Mouse (Mus musculus): Measurements from ENCODE around the gene Adgrg5. TPM values are rescaled to one million over a fixed set of nuclear protein-coding genes. Genes with fewer than 3 reads are reported as not detected.

Adgrg5 gene
- polyA plus RNA-seq, 1 experiment from 2014 or later: not detected

- Histone ChIP-seq H3K27me3 (ENCODE audit: control insufficient read depth, insufficient read depth, low read depth, low read length) (no peaks in the 10 kb centered on the region), H3K4me1 (ENCODE audit: control insufficient read depth, insufficient read depth, low read length) (peaks cover 49% of the 10 kb centered on the region), H3K36me3 (ENCODE audit: control insufficient read depth, insufficient read depth, low read length) (no peaks in the 10 kb centered on the region), H3K9me3 (replicated peaks; ENCODE audit: control insufficient read depth, low read length, poor library complexity, severe bottlenecking) (no peaks in the 10 kb centered on the region), H3K4me3 (ENCODE audit: low read depth, low read length) (no peak overlapping the region), H3K27ac (ENCODE audit: low read length) (peak overlapping the region; percentile 64), H3K9ac (ENCODE audit: low read depth, low read length) (no peak overlapping the region), H3K4me2 (ENCODE audit: low read length) (no peak overlapping the region)
- WGBS: 40% methylated on average over 7 of the region's 7 CpGs
- no peak for ATAC-seq
Measured at GRCm38 (mm10) chr8:94981848-94982247, 58.4 kb downstream of the Adgrg5 start.

- H3K4me2 ChIP-seq (ENCODE audit: low read length): no peak overlapping the region
- ATAC-seq: no peak
- no peaks in the 10 kb centered on the region for H3K36me3 ChIP-seq (ENCODE audit: control insufficient read depth, insufficient read depth, low read length)
- H3K9ac ChIP-seq (ENCODE audit: low read depth, low read length): no peak overlapping the region
- 25% methylated on average over 5 of the region's 5 CpGs for WGBS
- H3K27me3 ChIP-seq (ENCODE audit: control insufficient read depth, insufficient read depth, low read depth, low read length): no peaks in the 10 kb centered on the region
- no peaks in the 10 kb centered on the region for H3K9me3 ChIP-seq (replicated peaks; ENCODE audit: control insufficient read depth, low read length, poor library complexity, severe bottlenecking)
- no peak overlapping the region for H3K4me3 ChIP-seq (ENCODE audit: low read depth, low read length)
- H3K4me1 ChIP-seq (ENCODE audit: control insufficient read depth, insufficient read depth, low read length): peaks cover 36% of the 10 kb centered on the region
- no peak overlapping the region for H3K27ac ChIP-seq (ENCODE audit: low read length)
Measured at GRCm38 (mm10) chr8:94983146-94983545, 59.7 kb downstream of the Adgrg5 start.

GRCm38 (mm10) chr8:94983881-94984516 lies 60.5 kb downstream of the Adgrg5 start:
- 6% methylated on average over 10 of the region's 10 CpGs for WGBS
- Histone ChIP-seq H3K27me3 (ENCODE audit: control insufficient read depth, insufficient read depth, low read depth, low read length) (no peaks in the 10 kb centered on the region), H3K9me3 (replicated peaks; ENCODE audit: control insufficient read depth, low read length, poor library complexity, severe bottlenecking) (no peaks in the 10 kb centered on the region), H3K4me2 (ENCODE audit: low read length) (peak overlapping the region; percentile 46), H3K27ac (ENCODE audit: low read length) (peak overlapping the region; percentile 54), H3K4me3 (ENCODE audit: low read depth, low read length) (peak overlapping the region; percentile 18), H3K36me3 (ENCODE audit: control insufficient read depth, insufficient read depth, low read length) (no peaks in the 10 kb centered on the region), H3K4me1 (ENCODE audit: control insufficient read depth, insufficient read depth, low read length) (peaks cover 31% of the 10 kb centered on the region), H3K9ac (ENCODE audit: low read depth, low read length) (peak overlapping the region; percentile 46)
- ATAC-seq: peak; percentile 79

- H3K4me3 ChIP-seq (ENCODE audit: low read depth, low read length): no peak overlapping the region
- H3K36me3 ChIP-seq (ENCODE audit: control insufficient read depth, insufficient read depth, low read length): no peaks in the 10 kb centered on the region
- no peak overlapping the region; the same call in 1 of the 2 replicates for H3K4me2 ChIP-seq (ENCODE audit: low read length)
- no peak overlapping the region for H3K27ac ChIP-seq (ENCODE audit: low read length)
- H3K27me3 ChIP-seq (ENCODE audit: control insufficient read depth, insufficient read depth, low read depth, low read length): no peaks in the 10 kb centered on the region
- peaks cover 31% of the 10 kb centered on the region for H3K4me1 ChIP-seq (ENCODE audit: control insufficient read depth, insufficient read depth, low read length)
- no peaks in the 10 kb centered on the region for H3K9me3 ChIP-seq (replicated peaks; ENCODE audit: control insufficient read depth, low read length, poor library complexity, severe bottlenecking)
- no peak overlapping the region for H3K9ac ChIP-seq (ENCODE audit: low read depth, low read length)
- no peak for ATAC-seq
- 96% methylated on average over 6 of the region's 6 CpGs for WGBS
Measured at GRCm38 (mm10) chr8:94985023-94985422, 61.5 kb downstream of the Adgrg5 start.

- Histone ChIP-seq H3K27ac (ENCODE audit: low read length) (no peak overlapping the region), H3K36me3 (ENCODE audit: control insufficient read depth, insufficient read depth, low read length) (no peaks in the 10 kb centered on the region), H3K27me3 (ENCODE audit: control insufficient read depth, insufficient read depth, low read depth, low read length) (no peaks in the 10 kb centered on the region), H3K9ac (ENCODE audit: low read depth, low read length) (no peak overlapping the region), H3K4me3 (ENCODE audit: low read depth, low read length) (no peak overlapping the region), H3K4me1 (ENCODE audit: control insufficient read depth, insufficient read depth, low read length) (peaks cover 32% of the 10 kb centered on the region), H3K4me2 (ENCODE audit: low read length) (peak overlapping the region; percentile 13; the same call in 1 of the 2 replicates), H3K9me3 (replicated peaks; ENCODE audit: control insufficient read depth, low read length, poor library complexity, severe bottlenecking) (no peaks in the 10 kb centered on the region)
- WGBS: 33% methylated on average over 5 of the region's 5 CpGs
- ATAC-seq: no peak
Measured at GRCm38 (mm10) chr8:94986676-94987075, 63.2 kb downstream of the Adgrg5 start.

- no peaks in the 10 kb centered on the region for H3K9me3 ChIP-seq (replicated peaks; ENCODE audit: control insufficient read depth, low read length, poor library complexity, severe bottlenecking)
- H3K27me3 ChIP-seq (ENCODE audit: control insufficient read depth, insufficient read depth, low read depth, low read length): no peaks in the 10 kb centered on the region
- no peak overlapping the region for H3K27ac ChIP-seq (ENCODE audit: low read length)
- no peak for ATAC-seq
- WGBS: 83% methylated on average over 7 of the region's 7 CpGs
- no peak overlapping the region for H3K9ac ChIP-seq (ENCODE audit: low read depth, low read length)
- no peaks in the 10 kb centered on the region for H3K36me3 ChIP-seq (ENCODE audit: control insufficient read depth, insufficient read depth, low read length)
- H3K4me3 ChIP-seq (ENCODE audit: low read depth, low read length): no peak overlapping the region
- H3K4me1 ChIP-seq (ENCODE audit: control insufficient read depth, insufficient read depth, low read length): peaks cover 35% of the 10 kb centered on the region
- H3K4me2 ChIP-seq (ENCODE audit: low read length): no peak overlapping the region
Measured at GRCm38 (mm10) chr8:94987553-94987952, 64.1 kb downstream of the Adgrg5 start.

GRCm38 (mm10) chr8:94988619-94989018 lies 65.1 kb downstream of the Adgrg5 start:
- Histone ChIP-seq H3K27me3 (ENCODE audit: control insufficient read depth, insufficient read depth, low read depth, low read length) (no peaks in the 10 kb centered on the region), H3K4me3 (ENCODE audit: low read depth, low read length) (no peak overlapping the region), H3K27ac (ENCODE audit: low read length) (no peak overlapping the region), H3K36me3 (ENCODE audit: control insufficient read depth, insufficient read depth, low read length) (no peaks in the 10 kb centered on the region), H3K4me2 (ENCODE audit: low read length) (no peak overlapping the region), H3K9ac (ENCODE audit: low read depth, low read length) (no peak overlapping the region), H3K9me3 (replicated peaks; ENCODE audit: control insufficient read depth, low read length, poor library complexity, severe bottlenecking) (no peaks in the 10 kb centered on the region), H3K4me1 (ENCODE audit: control insufficient read depth, insufficient read depth, low read length) (peaks cover 36% of the 10 kb centered on the region)
- WGBS: 85% methylated on average over 6 of the region's 6 CpGs
- ATAC-seq: no peak

- Histone ChIP-seq H3K9me3 (replicated peaks; ENCODE audit: control insufficient read depth, low read length, poor library complexity, severe bottlenecking) (no peaks in the 10 kb centered on the region), H3K36me3 (ENCODE audit: control insufficient read depth, insufficient read depth, low read length) (no peaks in the 10 kb centered on the region), H3K27ac (ENCODE audit: low read length) (no peak overlapping the region), H3K9ac (ENCODE audit: low read depth, low read length) (no peak overlapping the region), H3K4me3 (ENCODE audit: low read depth, low read length) (no peak overlapping the region), H3K4me2 (ENCODE audit: low read length) (no peak overlapping the region), H3K27me3 (ENCODE audit: control insufficient read depth, insufficient read depth, low read depth, low read length) (no peaks in the 10 kb centered on the region), H3K4me1 (ENCODE audit: control insufficient read depth, insufficient read depth, low read length) (peaks cover 32% of the 10 kb centered on the region)
- ATAC-seq: no peak
- WGBS: 92% methylated on average over 4 of the region's 4 CpGs
Measured at GRCm38 (mm10) chr8:94989711-94990110, 66.2 kb downstream of the Adgrg5 start.

- Histone ChIP-seq H3K9me3 (replicated peaks; ENCODE audit: control insufficient read depth, low read length, poor library complexity, severe bottlenecking) (no peaks in the 10 kb centered on the region), H3K9ac (ENCODE audit: low read depth, low read length) (no peak overlapping the region), H3K4me3 (ENCODE audit: low read depth, low read length) (no peak overlapping the region), H3K4me1 (ENCODE audit: control insufficient read depth, insufficient read depth, low read length) (peaks cover 32% of the 10 kb centered on the region), H3K36me3 (ENCODE audit: control insufficient read depth, insufficient read depth, low read length) (no peaks in the 10 kb centered on the region), H3K27ac (ENCODE audit: low read length) (no peak overlapping the region), H3K27me3 (ENCODE audit: control insufficient read depth, insufficient read depth, low read depth, low read length) (no peaks in the 10 kb centered on the region), H3K4me2 (ENCODE audit: low read length) (no peak overlapping the region)
- no peak for ATAC-seq
- WGBS: 78% methylated on average over 11 of the region's 11 CpGs
Measured at GRCm38 (mm10) chr8:94990598-94991453, 67.3 kb downstream of the Adgrg5 start.

Measured in midbrain, embryonic 16.5 days (tissue).